Mouse (Mus musculus): ENCODE results near the gene Gpr156. TPM values are rescaled to one million over a fixed set of nuclear protein-coding genes. Genes with fewer than 3 reads are reported as not detected.

Gene Gpr156
- polyA plus RNA-seq, 1 experiment, result not detected

DNA sequence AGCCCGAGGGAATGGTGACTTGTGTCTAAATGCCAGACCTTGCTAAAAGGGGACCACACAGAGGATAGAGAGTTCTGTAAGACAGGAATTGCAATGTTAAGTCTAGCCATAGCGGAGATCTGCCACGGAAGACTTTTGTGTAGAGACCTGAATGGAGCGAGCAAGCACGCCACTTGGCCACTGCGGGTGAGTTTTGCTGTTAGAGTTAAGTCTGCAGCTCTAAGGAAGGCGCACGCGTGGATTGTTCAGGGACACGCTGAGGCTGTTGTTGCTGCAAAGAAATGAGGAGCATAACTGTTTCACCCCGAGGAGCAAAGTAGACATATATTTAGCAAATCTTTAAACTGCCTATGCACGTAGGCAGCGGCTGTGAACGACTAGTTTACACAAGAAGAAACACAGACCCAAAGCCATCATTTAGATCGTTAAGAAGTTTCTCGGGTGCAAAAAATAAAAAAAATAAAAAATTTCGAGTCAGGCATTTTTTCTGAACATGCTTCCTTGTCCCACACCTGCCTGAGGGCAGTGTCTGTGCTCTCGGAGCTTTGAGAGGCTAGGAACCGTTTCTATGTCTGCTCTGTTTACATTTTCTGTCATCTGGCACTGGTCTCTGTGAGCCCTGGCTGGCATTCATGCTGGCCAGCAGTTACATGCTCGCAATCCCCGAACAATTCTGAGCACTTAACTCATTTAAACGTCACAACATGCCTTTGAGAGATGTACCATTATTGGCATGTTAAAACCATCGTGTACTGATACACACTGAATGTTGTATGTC lies 131.7 kb downstream of the Gpr156 start:
- no peak for TF ChIP-seq CTCF (IDR thresholded peaks at IDR 0.05; ENCODE audit: insufficient read depth, low read depth, low read length)
- TF ChIP-seq POLR2A (IDR thresholded peaks at IDR 0.05; ENCODE audit: insufficient read depth, low read depth, low read length), result no peak
- 18% methylated on average over 23 of the region's 23 CpGs for WGBS
- H3K4me1 ChIP-seq (ENCODE audit: control insufficient read depth, insufficient read depth, low read length), result peaks cover 7% of the 10 kb centered on the region; the same call in 1 of the 2 replicates
- no peak overlapping the region for H3K27ac ChIP-seq (ENCODE audit: insufficient read depth, low read depth, low read length)
- H3K4me3 ChIP-seq (ENCODE audit: insufficient read depth, low read depth, low read length), result peak overlapping the region; percentile 27

Other genes starting within 250 kb of the Gpr156 start
- gene Fstl1, start 139.6 kb upstream of the Gpr156 start, polyA plus RNA-seq (2012; ENCODE audit: insufficient read depth, insufficient read length, low replicate concordance, missing spikeins), result not detected in 2 replicates
- gene Gm36028, start 55.4 kb upstream of the Gpr156 start, polyA plus RNA-seq (2012; ENCODE audit: insufficient read depth, insufficient read length, low replicate concordance, missing spikeins), result not detected in 2 replicates
- gene Lrrc58, start 48.1 kb upstream of the Gpr156 start, polyA plus RNA-seq (2012; ENCODE audit: insufficient read depth, insufficient read length, low replicate concordance, missing spikeins), result 87.2 TPM in 1 of 2 replicates, not detected in the other
- 55.0 and 135 TPM in 2 replicates for gene Gsk3b, start 172.5 kb downstream of the Gpr156 start, polyA plus RNA-seq (2012; ENCODE audit: insufficient read depth, insufficient read length, low replicate concordance, missing spikeins)